Mouse (Mus musculus) effector memory CD4-positive, alpha-beta T cell, adult 7 months (primary cell): ENCODE data around the gene Olfr576. TPM values are rescaled to one million over a fixed set of nuclear protein-coding genes. Genes with fewer than 3 reads are reported as not detected.

Experiments
- polyA plus RNA-seq: library from polyadenylated mRNA; unstranded; fragments of 100-300 nt; shearing (Covaris generic); gene quantifications from one replicate; pipeline ENCODE4 v1.2.1, GENCODE M21; 2017

Gene Olfr576
- polyA plus RNA-seq, result not detected

DNA sequence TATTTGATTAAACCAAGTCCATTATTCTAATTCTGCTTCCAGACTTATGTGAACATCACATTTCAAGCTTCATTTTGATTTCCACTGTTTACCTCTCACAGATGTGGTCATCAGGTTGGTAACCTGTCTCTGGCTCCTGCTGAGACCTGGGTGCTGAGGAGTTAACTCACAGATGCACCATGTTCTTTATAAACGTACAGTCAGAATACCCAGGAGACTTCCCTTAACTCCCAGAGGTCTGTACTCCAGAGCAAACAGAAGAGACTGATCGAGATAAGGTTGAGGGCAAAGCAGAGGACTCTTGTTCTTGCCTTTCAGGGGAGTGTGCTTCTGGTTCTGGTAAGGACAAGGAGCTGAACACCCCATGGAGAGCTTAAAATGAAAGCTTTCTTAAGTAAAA lies at the start of gene Olfr576:
Gene Olfr576 (plus strand): TSS at position 301 of the 400 bp plus-strand sequence.

DNA sequence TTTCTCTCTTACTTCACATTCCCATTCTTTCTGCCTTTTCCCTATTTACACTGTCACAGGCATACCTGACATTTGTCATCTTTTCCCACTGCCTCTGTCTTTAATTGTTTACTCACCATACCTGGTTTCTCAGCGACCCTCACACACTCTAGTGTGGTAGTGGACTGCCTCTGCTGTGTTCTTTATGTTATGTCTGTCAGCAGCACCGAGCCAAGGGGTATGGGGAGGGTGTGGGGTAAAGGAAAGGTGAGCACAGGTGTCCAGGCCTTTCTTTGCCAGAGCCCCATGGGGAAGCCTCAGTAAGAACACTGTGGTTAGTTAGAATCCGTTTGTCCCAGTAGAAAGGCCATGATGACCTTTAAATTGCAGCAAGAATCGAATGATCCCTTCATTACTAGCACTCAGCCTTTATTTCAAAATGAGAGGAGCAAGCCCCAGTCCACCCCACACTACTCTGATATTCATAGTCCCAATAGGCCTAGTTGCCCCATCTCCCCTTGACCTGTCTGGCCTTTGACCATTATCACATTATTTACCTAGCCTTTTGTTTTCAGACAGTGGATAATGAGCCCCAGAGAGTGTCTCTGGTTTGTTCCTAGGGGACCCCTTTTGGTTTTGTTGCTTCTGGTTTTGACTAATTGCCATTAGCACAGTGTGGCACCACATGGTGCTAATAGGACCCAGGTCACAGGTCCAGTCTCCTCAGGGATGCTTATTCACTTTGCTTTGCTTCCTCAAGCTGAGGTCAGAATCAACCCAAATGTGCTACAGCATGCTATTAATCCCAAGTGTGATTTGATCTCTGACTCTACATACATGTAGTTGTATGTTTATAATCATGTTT lies 45.2 kb upstream of the Olfr576 start, which contains the start of gene Olfr571:
Gene Olfr571 (minus strand): TSS at position 505 of the 844 bp plus-strand sequence.

DNA sequence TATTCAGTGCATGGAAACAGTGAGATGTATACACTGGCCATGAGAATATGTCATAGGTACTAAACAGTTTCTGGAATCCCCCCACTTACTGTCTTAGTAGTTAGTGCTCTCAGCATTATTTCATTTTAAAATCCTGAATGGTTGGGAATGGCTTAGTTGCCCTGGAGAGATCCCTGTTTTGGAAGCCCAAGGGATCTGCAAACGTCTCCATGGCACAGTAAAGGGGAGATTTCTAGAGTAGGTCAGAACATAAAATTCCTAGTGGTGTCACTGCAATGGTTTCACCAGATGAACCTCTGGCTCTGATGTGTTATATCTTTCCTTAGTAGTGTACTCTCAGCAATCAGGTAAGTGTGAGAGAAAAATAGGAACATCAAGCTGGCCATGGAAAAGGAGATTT lies 38.4 kb upstream of the Olfr576 start, which contains the start of gene Olfr572:
Gene Olfr572 (plus strand): TSS at position 301 of the 400 bp plus-strand sequence.

DNA sequence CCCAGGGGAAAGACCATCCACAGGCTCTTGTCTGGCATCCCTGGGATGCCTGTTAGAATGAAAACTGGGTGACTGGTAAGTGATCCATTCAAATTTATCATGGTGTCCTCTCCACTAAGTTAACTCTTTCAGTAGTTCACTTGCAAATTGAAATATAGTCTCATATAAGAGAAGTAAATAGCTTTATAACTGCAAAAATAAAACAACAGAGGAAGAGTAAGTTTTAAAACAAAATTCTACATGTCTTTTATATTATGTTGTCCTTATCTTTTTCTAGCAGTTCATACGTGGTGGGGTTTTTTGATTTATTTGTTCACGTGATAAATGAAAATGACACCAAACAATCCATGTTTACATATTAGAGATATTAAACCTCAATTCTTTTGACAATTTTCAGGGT lies 20.0 kb upstream of the Olfr576 start, which contains the start of gene Olfr573-ps1:
Gene Olfr573-ps1 (minus strand): TSS at position 101 of the 400 bp plus-strand sequence.

DNA sequence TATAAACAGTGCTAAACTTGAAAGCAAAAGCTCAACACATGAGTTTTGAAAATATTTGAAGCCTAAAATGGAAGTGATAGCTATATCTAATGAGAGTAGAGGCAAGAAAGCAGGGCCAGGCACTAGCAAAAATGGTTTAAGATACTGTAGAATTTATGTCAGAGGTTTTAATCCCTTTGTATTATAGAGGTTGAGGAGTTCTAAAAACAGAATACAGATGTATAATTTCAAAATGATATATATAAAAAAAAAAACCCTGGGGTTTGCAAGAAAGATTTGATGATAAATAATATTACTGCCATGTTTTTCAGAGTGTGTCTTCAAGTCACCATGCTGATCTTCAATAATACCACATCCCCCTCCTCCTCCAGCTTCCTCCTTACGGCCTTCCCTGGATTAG lies 14.3 kb upstream of the Olfr576 start, which contains the start of gene Olfr574:
Gene Olfr574 (plus strand): TSS at position 301 of the 400 bp plus-strand sequence.

DNA sequence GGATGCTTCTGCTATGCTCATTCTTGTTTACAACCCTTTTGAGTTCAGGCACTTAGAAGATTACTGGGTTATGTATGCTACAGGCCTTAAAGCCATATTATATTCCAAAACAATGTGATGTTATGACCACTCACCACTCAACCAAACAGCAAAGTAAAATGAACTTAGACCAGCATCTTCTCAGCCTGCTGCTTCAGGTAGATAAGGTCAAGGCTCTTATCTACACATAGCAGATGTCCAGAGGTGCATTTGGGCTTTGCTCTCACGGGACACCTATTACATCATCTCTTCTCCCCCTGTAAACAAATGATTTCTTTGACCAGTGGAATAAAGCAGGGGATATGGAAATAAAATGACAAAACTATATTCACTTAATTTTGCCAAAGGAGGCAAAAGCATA lies 3.9 kb upstream of the Olfr576 start, which contains the start of gene Olfr575:
Gene Olfr575 (minus strand): TSS at position 183 of the 400 bp plus-strand sequence.

DNA sequence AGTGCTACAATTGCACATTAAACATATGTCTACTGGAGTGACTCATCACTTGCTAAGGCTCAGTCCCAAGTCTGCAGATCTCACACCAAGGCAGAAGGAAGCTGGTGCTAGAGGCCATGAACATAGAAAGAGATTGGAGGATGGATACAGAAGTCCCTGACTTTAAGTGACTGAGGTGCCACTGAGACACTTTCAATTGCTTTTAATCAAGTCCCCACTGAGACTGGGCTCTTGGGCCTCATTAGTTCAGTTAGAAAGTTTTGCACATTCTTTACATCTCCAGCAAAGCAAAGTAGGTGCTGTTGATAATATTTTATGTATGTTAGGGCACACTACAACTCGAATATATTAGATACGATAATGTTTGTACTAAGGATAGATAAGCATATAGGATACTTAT lies 13.4 kb downstream of the Olfr576 start, which contains the start of gene Olfr577:
Gene Olfr577 (minus strand): TSS at position 101 of the 400 bp plus-strand sequence.

DNA sequence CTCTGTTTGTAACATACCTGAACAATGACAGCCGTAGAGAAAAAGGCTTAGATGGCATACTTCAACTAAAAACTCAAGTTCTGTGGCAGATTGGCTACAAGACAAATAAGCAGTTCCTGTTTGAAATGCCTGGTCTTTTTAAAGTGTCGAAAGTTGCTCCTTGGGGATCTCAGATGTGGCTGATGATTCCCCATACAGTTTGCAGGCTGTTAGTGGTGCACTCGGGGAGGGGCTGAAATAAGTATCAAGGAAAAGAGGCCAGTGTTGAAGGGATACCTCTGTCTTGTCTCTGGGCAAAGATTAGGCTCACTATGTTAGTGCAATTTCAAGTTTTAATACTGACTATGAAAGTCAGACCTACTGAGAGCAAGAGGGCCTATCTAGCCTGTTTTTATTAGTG lies 26.8 kb downstream of the Olfr576 start, which contains the start of gene Olfr578:
Gene Olfr578 (minus strand): TSS at position 101 of the 400 bp plus-strand sequence.

Other genes with a start within 250 kb of the Olfr576 start
- gene Olfr33, start 243.6 kb upstream of the Olfr576 start, polyA plus RNA-seq, result not detected
- gene Olfr559, start 235.2 kb upstream of the Olfr576 start, polyA plus RNA-seq, result not detected
- not detected for gene Olfr560, start 203.3 kb upstream of the Olfr576 start, polyA plus RNA-seq
- not detected for gene Olfr78, start 203.2 kb upstream of the Olfr576 start, polyA plus RNA-seq
- not detected for gene Olfr561, start 191.4 kb upstream of the Olfr576 start, polyA plus RNA-seq
- not detected for gene Olfr564, start 159.2 kb upstream of the Olfr576 start, polyA plus RNA-seq
- not detected for gene Olfr566, start 103.9 kb upstream of the Olfr576 start, polyA plus RNA-seq
- gene Olfr568, start 85.5 kb upstream of the Olfr576 start, polyA plus RNA-seq, result 0.41 TPM
- gene Olfr569, start 71.8 kb upstream of the Olfr576 start, polyA plus RNA-seq, result not detected
- not detected for gene Olfr570, start 68.1 kb upstream of the Olfr576 start, polyA plus RNA-seq
- gene Olfr571, start 45.1 kb upstream of the Olfr576 start, polyA plus RNA-seq, result not detected
- not detected for gene Olfr572, start 38.3 kb upstream of the Olfr576 start, polyA plus RNA-seq
- 0.44 TPM for gene Olfr573-ps1, start 20.1 kb upstream of the Olfr576 start, polyA plus RNA-seq
- gene Olfr574, start 14.2 kb upstream of the Olfr576 start, polyA plus RNA-seq, result not detected
- not detected for gene Olfr575, start 3.9 kb upstream of the Olfr576 start, polyA plus RNA-seq
- 0.20 TPM for gene Olfr577, start 13.3 kb downstream of the Olfr576 start, polyA plus RNA-seq
- not detected for gene Olfr578, start 26.7 kb downstream of the Olfr576 start, polyA plus RNA-seq
- not detected for gene Olfr582, start 75.4 kb downstream of the Olfr576 start, polyA plus RNA-seq
- gene Olfr583, start 88.6 kb downstream of the Olfr576 start, polyA plus RNA-seq, result not detected
- gene Olfr584, start 119.2 kb downstream of the Olfr576 start, polyA plus RNA-seq, result not detected
- gene Olfr585, start 135.1 kb downstream of the Olfr576 start, polyA plus RNA-seq, result not detected
- gene Olfr586, start 163.0 kb downstream of the Olfr576 start, polyA plus RNA-seq, result not detected
- not detected for gene Olfr588-ps1, start 178.2 kb downstream of the Olfr576 start, polyA plus RNA-seq
- gene Olfr589, start 193.7 kb downstream of the Olfr576 start, polyA plus RNA-seq, result not detected
- 0.07 TPM for gene Olfr591, start 215.7 kb downstream of the Olfr576 start, polyA plus RNA-seq
- not detected for gene Olfr592, start 222.1 kb downstream of the Olfr576 start, polyA plus RNA-seq
- gene Olfr593, start 249.2 kb downstream of the Olfr576 start, polyA plus RNA-seq, result not detected